In the genomic region with DNA sequence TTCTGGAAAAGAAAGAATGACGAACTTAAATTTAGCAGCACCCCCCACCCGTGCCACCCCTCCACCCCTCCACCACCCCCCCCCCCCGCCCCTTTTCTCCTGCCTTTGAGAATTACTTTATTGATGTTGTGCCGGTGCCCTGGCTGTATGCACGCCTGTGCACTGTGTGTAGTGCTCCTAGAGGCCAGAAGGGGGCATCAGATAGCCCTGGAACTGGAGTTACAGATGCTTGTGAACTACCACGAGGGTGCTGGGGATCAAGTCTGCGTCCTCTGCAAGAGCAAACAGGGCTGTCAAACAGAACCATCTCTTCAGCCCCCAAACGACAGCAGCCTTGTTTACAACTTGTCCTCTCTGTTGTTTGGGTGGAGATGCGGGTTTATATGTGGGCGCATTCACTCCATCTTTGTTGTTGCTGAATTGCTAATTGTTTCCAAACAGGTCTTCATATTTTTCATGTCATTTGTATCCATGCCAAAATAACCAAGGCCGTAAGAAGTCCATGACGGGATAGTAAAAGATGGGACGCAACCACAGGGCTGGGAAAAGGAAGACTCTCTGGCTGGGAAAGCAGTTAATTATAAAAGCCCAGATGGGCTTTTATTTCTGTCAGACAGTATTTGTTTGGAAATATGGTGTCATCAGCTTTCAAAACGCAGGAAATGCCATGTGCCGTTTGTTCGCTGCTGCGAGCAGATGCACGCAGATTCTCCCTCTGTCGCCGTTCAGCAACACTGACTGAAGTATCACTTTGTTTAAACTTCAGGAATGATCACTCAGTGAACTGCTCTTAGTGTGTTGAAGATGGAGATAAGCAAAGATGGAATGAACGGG, we compare ENCODE assay signal across 14 mouse cellular contexts.
DNase-seq lines count a peak whose midpoint lies in the region; ATAC-seq and TF ChIP-seq lines count a peak whose summit lies in the region.
"Had no signal": no experiment of that assay in that cellular context is flagged by ENCODE, and none has a peak within 500 bp of the region (broad histone marks: within the 10 kb centered on the region; RNA-seq: fewer than 3 reads in every experiment).

No protein-coding gene starts in this region.

- 68% methylated on average over 21 of the region's 21 CpGs for WGBS in forebrain, postnatal 0 days
- 90% methylated on average over 21 of the region's 21 CpGs for WGBS in forebrain, embryonic 11.5 days
- 82% methylated on average over 21 of the region's 21 CpGs for WGBS in liver, postnatal 0 days (ENCODE audit: insufficient replicate concordance)
- WGBS in liver, embryonic 12.5 days (ENCODE audit: insufficient replicate concordance), result 75% methylated on average over 21 of the region's 21 CpGs
- WGBS in stomach, postnatal 0 days, result 73% methylated on average over 20 of the region's 21 CpGs

- H3K27me3 ChIP-seq in forebrain, postnatal 0 days (ENCODE audit: insufficient read depth, low read length), result no peaks in the 10 kb centered on the region
- H3K27me3 ChIP-seq in forebrain, embryonic 11.5 days (ENCODE audit: control insufficient read depth, insufficient read depth, low read length), result no peaks in the 10 kb centered on the region
- H3K27me3 ChIP-seq in liver, postnatal 0 days (ENCODE audit: insufficient read depth, low read length), result no peaks in the 10 kb centered on the region
- no peaks in the 10 kb centered on the region for H3K27me3 ChIP-seq in liver, embryonic 12.5 days (replicated peaks)
- no peaks in the 10 kb centered on the region for H3K27me3 ChIP-seq in stomach, postnatal 0 days (ENCODE audit: control insufficient read depth, insufficient read depth, low read length)
- H3K27me3 ChIP-seq: neural tube, embryonic 13.5 days had no signal

- DNase-seq in forebrain, postnatal 0 days, result peak; percentile 84
- no peak for DNase-seq in forebrain, embryonic 11.5 days (ENCODE audit: low spot score)
- no peak for DNase-seq in liver, postnatal 0 days
- peak; percentile 68 to 86 for DNase-seq in layer of hippocampus, adult 18-20 months (ENCODE audit: low spot score in 2 of 2)
- no peak for DNase-seq in stomach, postnatal 0 days (ENCODE audit: low spot score)
- DNase-seq in thymus, postnatal 36 days, result no peak
- DNase-seq: B cell, adult 2 months; cerebellum, adult 11 months; kidney, postnatal 25 days had no signal

- 0 out of 2 replicates have a peak, but pooled peaks cover 3% of the 10 kb centered on the region for H3K9me3 ChIP-seq in forebrain, postnatal 0 days (ENCODE audit: low read length)
- H3K9me3 ChIP-seq in forebrain, embryonic 11.5 days (ENCODE audit: control insufficient read depth, low read length), result no peaks in the 10 kb centered on the region
- H3K9me3 ChIP-seq in liver, postnatal 0 days (ENCODE audit: low read length), result no peaks in the 10 kb centered on the region
- H3K9me3 ChIP-seq in liver, embryonic 12.5 days (replicated peaks), result 0 out of 2 replicates have a peak, but pooled peaks cover 3% of the 10 kb centered on the region
- no peaks in the 10 kb centered on the region for H3K9me3 ChIP-seq in stomach, postnatal 0 days (ENCODE audit: control insufficient read depth, low read length)
- H3K9me3 ChIP-seq: neural tube, embryonic 13.5 days had no signal

- H3K27ac ChIP-seq in forebrain, postnatal 0 days (ENCODE audit: low read depth, low read length), result no peak overlapping the region
- H3K27ac ChIP-seq in forebrain, embryonic 11.5 days (ENCODE audit: low read depth, low read length), result no peak overlapping the region
- no peak overlapping the region for H3K27ac ChIP-seq in liver, postnatal 0 days (ENCODE audit: low read depth)
- H3K27ac ChIP-seq in liver, embryonic 12.5 days, result no peak overlapping the region
- no peak overlapping the region for H3K27ac ChIP-seq in stomach, postnatal 0 days (replicated peaks)
- H3K27ac ChIP-seq: macrophage; neural tube, embryonic 13.5 days had no signal

- ATAC-seq in forebrain, postnatal 0 days, result peak; percentile 71
- no peak for ATAC-seq in forebrain, embryonic 11.5 days (replicated peaks; ENCODE audit: low FRiP score)
- ATAC-seq in liver, postnatal 0 days, result no peak
- ATAC-seq in liver, embryonic 12.5 days, result no peak
- no peak for ATAC-seq in stomach, postnatal 0 days (ENCODE audit: low FRiP score, low TSS enrichment)
- no peak for ATAC-seq in monocyte, adult 5-6 weeks (replicated peaks; ENCODE audit: insufficient number of reproducible peaks, low FRiP score, low TSS enrichment, poor library complexity, severe bottlenecking)

- TF ChIP-seq CTCF in forebrain, postnatal 0 days (IDR thresholded peaks at IDR 0.05; ENCODE audit: low read depth), result peak; percentile 37
- TF ChIP-seq CTCF in liver, postnatal 0 days (IDR thresholded peaks at IDR 0.05; ENCODE audit: low read depth), result 0 out of 2 replicates have a peak, but pooled peaks have one; percentile 13
- TF ChIP-seq CTCF in stomach, postnatal 0 days (IDR thresholded peaks at IDR 0.05; ENCODE audit: low read depth), result peak; percentile 37

- no peaks in the 10 kb centered on the region for H3K36me3 ChIP-seq in forebrain, postnatal 0 days (ENCODE audit: insufficient read depth)
- H3K36me3 ChIP-seq in forebrain, embryonic 11.5 days (ENCODE audit: control insufficient read depth, insufficient read depth, low read length), result no peaks in the 10 kb centered on the region
- H3K36me3 ChIP-seq in liver, postnatal 0 days (replicated peaks; ENCODE audit: insufficient read depth, low read length), result no peaks in the 10 kb centered on the region
- no peaks in the 10 kb centered on the region for H3K36me3 ChIP-seq in liver, embryonic 12.5 days
- H3K36me3 ChIP-seq in stomach, postnatal 0 days (ENCODE audit: control insufficient read depth, insufficient read depth, low read length), result no peaks in the 10 kb centered on the region
- H3K36me3 ChIP-seq: neural tube, embryonic 13.5 days had no signal

- no peaks in the 10 kb centered on the region for H3K4me1 ChIP-seq in forebrain, postnatal 0 days (ENCODE audit: insufficient read depth)
- H3K4me1 ChIP-seq in forebrain, embryonic 11.5 days (replicated peaks; ENCODE audit: control insufficient read depth, insufficient read depth, low read length), result no peaks in the 10 kb centered on the region
- H3K4me1 ChIP-seq in liver, postnatal 0 days (ENCODE audit: insufficient read depth), result no peaks in the 10 kb centered on the region
- H3K4me1 ChIP-seq in liver, embryonic 12.5 days, result no peaks in the 10 kb centered on the region; the same call in 1 of the 2 replicates
- no peaks in the 10 kb centered on the region for H3K4me1 ChIP-seq in stomach, postnatal 0 days (replicated peaks; ENCODE audit: control insufficient read depth, insufficient read depth)
- H3K4me1 ChIP-seq: neural tube, embryonic 13.5 days had no signal

- no peak overlapping the region for H3K4me2 ChIP-seq in forebrain, postnatal 0 days (ENCODE audit: low read depth)
- no peak overlapping the region for H3K4me2 ChIP-seq in forebrain, embryonic 11.5 days (ENCODE audit: low read depth, low read length, severe bottlenecking)
- H3K4me2 ChIP-seq in liver, postnatal 0 days (ENCODE audit: low read depth, low read length), result no peak overlapping the region
- no peak overlapping the region for H3K4me2 ChIP-seq in liver, embryonic 12.5 days
- no peak overlapping the region for H3K4me2 ChIP-seq in stomach, postnatal 0 days (replicated peaks; ENCODE audit: low read depth)
- H3K4me2 ChIP-seq: heart, embryonic 11.5 days; neural tube, embryonic 13.5 days had no signal

- no peak for TF ChIP-seq EP300 in liver, postnatal 0 days (IDR thresholded peaks at IDR 0.05; ENCODE audit: low read depth)
- no peak for TF ChIP-seq EP300 in stomach, postnatal 0 days (optimal IDR thresholded peaks at IDR 0.05)

- H3K9ac ChIP-seq in forebrain, postnatal 0 days, result no peak overlapping the region
- no peak overlapping the region for H3K9ac ChIP-seq in forebrain, embryonic 11.5 days (ENCODE audit: low read length)
- H3K9ac ChIP-seq in liver, postnatal 0 days (replicated peaks), result no peak overlapping the region
- no peak overlapping the region for H3K9ac ChIP-seq in liver, embryonic 12.5 days
- no peak overlapping the region for H3K9ac ChIP-seq in stomach, postnatal 0 days (ENCODE audit: low read length)
- H3K9ac ChIP-seq: neural tube, embryonic 13.5 days had no signal

- no peak overlapping the region for H3K4me3 ChIP-seq in forebrain, postnatal 0 days (ENCODE audit: low read depth, low read length)
- no peak overlapping the region for H3K4me3 ChIP-seq in forebrain, embryonic 11.5 days (ENCODE audit: low read depth, low read length)
- H3K4me3 ChIP-seq in liver, postnatal 0 days (ENCODE audit: low read depth, low read length), result no peak overlapping the region
- no peak overlapping the region for H3K4me3 ChIP-seq in liver, embryonic 12.5 days
- no peak overlapping the region for H3K4me3 ChIP-seq in stomach, postnatal 0 days (ENCODE audit: low read depth, low read length)
- H3K4me3 ChIP-seq: neural tube, embryonic 13.5 days had no signal

Comparison
In these comparisons a context has a peak if more than half of its experiments do, and no peak if none do; other contexts are left out.
1. DNase-seq: peak in forebrain, postnatal 0 days (single experiment) and layer of hippocampus, adult 18-20 months (2 of 2); none in forebrain, embryonic 11.5 days (single experiment), liver, postnatal 0 days (single experiment), stomach, postnatal 0 days (single experiment) and thymus, postnatal 36 days (0 of 2).
2. Peak in every context shown above with its lines, with median percentiles within 50 percentile points of each other: CTCF ChIP-seq.